Mouse (Mus musculus) cortical plate, adult 2 months (tissue): ENCODE measurements around the gene Prex1.

ENCODE experiments used
- CTCF ChIP-seq: fragments of 200-500 bp; IDR thresholded peaks from 2 replicates; pipeline ENCODE4 v1.5.1; 2011; ENCODE audit warnings: mild to moderate bottlenecking, control low read depth, low read length; ENCODE audit not compliant: insufficient read depth; ENCODE audit errors: extremely low read depth
- POLR2A ChIP-seq: fragments of 200-500 bp; IDR thresholded peaks from 2 replicates; pipeline ENCODE4 v1.6.1; 2011; ENCODE audit warnings: mild to moderate bottlenecking, low read length, control low read depth; ENCODE audit not compliant: insufficient read depth; ENCODE audit errors: extremely low read depth

DNA sequence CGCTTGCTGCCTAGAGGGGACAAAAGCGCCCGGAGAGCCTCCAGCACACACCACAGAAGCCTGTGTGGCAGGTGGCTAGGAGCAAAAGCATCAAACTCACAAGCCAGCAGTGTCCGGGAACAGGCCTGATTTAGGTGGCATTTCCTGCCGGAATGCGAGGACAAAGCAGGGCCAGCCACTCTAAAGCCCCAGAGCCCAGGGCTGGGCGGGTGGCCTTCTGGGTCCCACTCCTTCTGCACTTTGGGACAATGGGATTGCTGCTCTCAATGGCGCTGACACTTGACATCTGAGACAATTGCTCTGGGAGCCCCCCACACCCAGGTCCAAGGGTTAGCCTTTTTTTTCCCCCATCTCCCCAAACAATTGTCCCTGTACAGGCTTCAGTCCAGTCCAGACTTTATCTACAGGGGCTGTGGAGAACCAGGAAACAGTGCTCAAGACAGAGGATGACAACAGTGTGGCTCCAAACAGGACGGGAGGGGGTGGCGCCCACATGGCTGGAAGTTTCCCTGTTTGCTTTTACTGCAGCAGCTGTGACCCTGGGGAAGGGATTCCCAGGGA lies 56.1 kb downstream of the Prex1 start:
- TF ChIP-seq POLR2A (no peak), CTCF (no peak)
